Mouse (Mus musculus) neural tube, postnatal 0 days (tissue): Measurements from ENCODE around the gene Olfr1287. TPM values are rescaled to one million over a fixed set of nuclear protein-coding genes. Genes with fewer than 3 reads are reported as not detected.

Source experiments
- polyA plus RNA-seq: library from polyadenylated mRNA; unstranded; fragments of >200 nt; fragmentation: Nextera tagmentation; extraction: Ambion mirVana; gene quantifications from 2 replicates; pipeline ENCODE4 v1.2.1, GENCODE M21; 2015

The Olfr1287 gene
- polyA plus RNA-seq = not detected in 2 replicates

GRCm38 (mm10) chr2:111448842-111449241 is at the start of gene Olfr1287:
Olfr1287 (plus strand) TSS chr2:111449142.

DNA sequence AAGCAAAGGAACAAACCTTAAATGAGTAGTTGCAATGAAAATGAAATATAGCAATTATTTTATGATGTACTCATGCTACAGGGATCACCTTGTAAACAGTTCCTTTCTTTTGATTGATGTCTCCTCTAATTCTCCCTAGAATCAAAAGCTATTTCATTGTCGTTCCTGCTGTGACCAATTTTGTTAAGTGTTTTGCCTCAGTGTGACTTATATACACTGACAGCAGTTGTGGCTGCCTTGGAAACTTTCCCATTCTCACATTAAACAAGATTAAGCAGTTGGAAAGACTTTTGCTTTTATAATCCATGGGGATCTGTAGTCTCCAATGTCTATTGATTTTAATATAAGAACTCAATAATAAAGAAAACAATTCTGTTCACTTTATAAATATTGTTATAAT is 26.0 kb upstream of the Olfr1287 start, which contains the start of gene Olfr1286:
Gene Olfr1286 (minus strand): TSS at position 185 of the 400 bp plus-strand sequence.

GRCm38 (mm10) chr2:111473801-111474200 is 24.9 kb downstream of the Olfr1287 start, which contains the start of gene Olfr1288:
Olfr1288 (plus strand) TSS chr2:111474101.

GRCm38 (mm10) chr2:111480519-111480918 is 31.6 kb downstream of the Olfr1287 start, which contains the start of gene Olfr1289:
Olfr1289 (plus strand) TSS chr2:111480819.

GRCm38 (mm10) chr2:111493729-111494128 is 44.8 kb downstream of the Olfr1287 start, which contains the start of gene Olfr1290:
Olfr1290 (minus strand) TSS chr2:111493829.

GRCm38 (mm10) chr2:111496880-111497279 is 47.9 kb downstream of the Olfr1287 start, which contains the start of gene Olfr1291-ps1:
Olfr1291-ps1 (plus strand) TSS chr2:111497180.

Other genes with a start within 250 kb of the Olfr1287 start
- gene 4930430A15Rik, start 219.5 kb upstream of the Olfr1287 start, polyA plus RNA-seq = not detected in 2 replicates
- gene Olfr1275, start 213.9 kb upstream of the Olfr1287 start, polyA plus RNA-seq = not detected in 2 replicates
- gene Olfr1276, start 194.6 kb upstream of the Olfr1287 start, polyA plus RNA-seq = not detected in 2 replicates
- gene Olfr1277, start 175.0 kb upstream of the Olfr1287 start, polyA plus RNA-seq = not detected in 2 replicates
- gene Olfr1278, start 159.0 kb upstream of the Olfr1287 start, polyA plus RNA-seq = not detected in 2 replicates
- gene Olfr1279, start 148.5 kb upstream of the Olfr1287 start, polyA plus RNA-seq = not detected in 2 replicates
- not detected in 2 replicates for gene Olfr1280, start 135.1 kb upstream of the Olfr1287 start, polyA plus RNA-seq
- gene Olfr1281, start 122.6 kb upstream of the Olfr1287 start, polyA plus RNA-seq = not detected in 2 replicates
- not detected in 2 replicates for gene Olfr1282, start 113.1 kb upstream of the Olfr1287 start, polyA plus RNA-seq
- not detected in 2 replicates for gene Olfr1283, start 82.4 kb upstream of the Olfr1287 start, polyA plus RNA-seq
- gene Olfr1284, start 73.6 kb upstream of the Olfr1287 start, polyA plus RNA-seq = not detected in 2 replicates
- not detected in 2 replicates for gene Olfr1286, start 26.0 kb upstream of the Olfr1287 start, polyA plus RNA-seq
- gene Olfr1288, start 25.0 kb downstream of the Olfr1287 start, polyA plus RNA-seq = not detected in 2 replicates
- gene Olfr1289, start 31.7 kb downstream of the Olfr1287 start, polyA plus RNA-seq = not detected in 2 replicates
- not detected in 2 replicates for gene Olfr1290, start 44.7 kb downstream of the Olfr1287 start, polyA plus RNA-seq
- not detected in 2 replicates for gene Olfr1291-ps1, start 48.0 kb downstream of the Olfr1287 start, polyA plus RNA-seq
- gene Olfr1293-ps, start 76.1 kb downstream of the Olfr1287 start, polyA plus RNA-seq = not detected in 2 replicates
- gene Olfr1294, start 91.1 kb downstream of the Olfr1287 start, polyA plus RNA-seq = not detected in 2 replicates
- gene Olfr1295, start 120.5 kb downstream of the Olfr1287 start, polyA plus RNA-seq = not detected in 2 replicates
- not detected in 2 replicates for gene Olfr1297, start 177.4 kb downstream of the Olfr1287 start, polyA plus RNA-seq
- not detected in 2 replicates for gene Olfr1298, start 200.1 kb downstream of the Olfr1287 start, polyA plus RNA-seq
- not detected in 2 replicates for gene Olfr1299, start 212.3 kb downstream of the Olfr1287 start, polyA plus RNA-seq